Mouse (Mus musculus) intestine, postnatal 0 days (tissue): ENCODE measurements around the gene Tns2. TPM values are rescaled to one million over a fixed set of nuclear protein-coding genes. Genes with fewer than 3 reads are reported as not detected.

Experiments
- ATAC-seq: fragments of 200-750 bp; cut with Nextera tagmentation; 2 replicates; pipeline ENCODE4 v1.8.0; 2017; ENCODE audit warnings: mild to moderate bottlenecking, moderate TSS enrichment, moderate library complexity
- H3K27ac ChIP-seq: fragments of 300-500 bp; sonication (generic); 2 replicates; pipeline ENCODE4 v1.5.1; 2014; ENCODE audit warnings: mild to moderate bottlenecking, low read depth, low read length, moderate library complexity
- H3K27me3 ChIP-seq: fragments of 300-500 bp; sonication (generic); replicated peaks from 2 replicates; pipeline ENCODE4 v1.6.1; 2014; ENCODE audit warnings: low read length, mixed read lengths; ENCODE audit not compliant: control insufficient read depth, insufficient read depth
- H3K36me3 ChIP-seq: fragments of 300-500 bp; sonication (generic); 2 replicates; pipeline ENCODE4 v1.6.1; 2014; ENCODE audit warnings: mild to moderate bottlenecking, moderate library complexity; ENCODE audit not compliant: control insufficient read depth, insufficient read depth
- H3K4me1 ChIP-seq: fragments of 300-500 bp; sonication (generic); replicated peaks from 2 replicates; pipeline ENCODE4 v1.6.1; 2014; ENCODE audit warnings: antibody characterized with exemption, low read length, mixed read lengths; ENCODE audit not compliant: control insufficient read depth, insufficient read depth
- H3K4me2 ChIP-seq: fragments of 300-500 bp; sonication (generic); replicated peaks from 2 replicates; pipeline ENCODE4 v1.6.1; 2014; ENCODE audit warnings: low read depth, mild to moderate bottlenecking, moderate library complexity
- H3K4me3 ChIP-seq: fragments of 300-500 bp; sonication (generic); 2 replicates; pipeline ENCODE4 v1.5.1; 2014; ENCODE audit warnings: low read depth, low read length
- H3K9ac ChIP-seq: fragments of 300-500 bp; sonication (generic); 2 replicates; pipeline ENCODE4 v1.6.1; 2014; ENCODE audit warnings: mild to moderate bottlenecking, low read depth, low read length
- H3K9me3 ChIP-seq: fragments of 300-500 bp; sonication (generic); 2 replicates; pipeline ENCODE4 v1.6.1; 2016; ENCODE audit warnings: mixed run types; ENCODE audit not compliant: control insufficient read depth
- CTCF ChIP-seq: sonication (generic); IDR thresholded peaks from 2 replicates; pipeline ENCODE4 v1.5.1; 2016; ENCODE audit warnings: low read depth, mild to moderate bottlenecking, control low read depth, antibody characterized with exemption, moderate library complexity
- WGBS: fragments of 180-500 bp; shearing (Covaris S2); extraction: QIAGEN DNeasy Blood & Tissue Kit; methylation state at CpG from one replicate; pipeline ENCODE4 v1.1.7; 2014; 5-methylcytosine and 5-hydroxymethylcytosine counted together
- polyA plus RNA-seq: library from polyadenylated mRNA; unstranded; fragments of >200 nt; fragmentation: Nextera tagmentation; extraction: Ambion mirVana; gene quantifications from 2 replicates; pipeline ENCODE4 v1.2.1, GENCODE M21; 2015

Tns2 gene
- polyA plus RNA-seq, 1 experiment from 2014 or later, result 15.0 TPM

GRCm38 (mm10) chr15:102091063-102091679 lies 9.0 kb upstream of the Tns2 start:
- no peaks in the 10 kb centered on the region for H3K27me3 ChIP-seq
- WGBS, result 64% methylated on average over 12 of the region's 12 CpGs
- H3K27ac ChIP-seq, result peak overlapping the region; percentile 21; the same call in 1 of the 2 replicates
- H3K4me1 ChIP-seq, result no peaks in the 10 kb centered on the region
- TF ChIP-seq CTCF, result no peak
- no peak overlapping the region for H3K9ac ChIP-seq
- no peaks in the 10 kb centered on the region for H3K9me3 ChIP-seq
- H3K36me3 ChIP-seq, result peaks cover 99% of the 10 kb centered on the region
- ATAC-seq, result no peak
- no peak overlapping the region for H3K4me3 ChIP-seq
- H3K4me2 ChIP-seq, result no peak overlapping the region

GRCm38 (mm10) chr15:102091688-102092087 lies 8.5 kb upstream of the Tns2 start:
- peak overlapping the region; percentile 21; the same call in 1 of the 2 replicates for H3K27ac ChIP-seq
- WGBS, result 67% methylated on average over 1 of the region's 1 CpGs
- H3K4me2 ChIP-seq, result no peak overlapping the region
- no peak overlapping the region for H3K9ac ChIP-seq
- no peaks in the 10 kb centered on the region for H3K9me3 ChIP-seq
- no peak for ATAC-seq
- H3K4me1 ChIP-seq, result no peaks in the 10 kb centered on the region
- H3K36me3 ChIP-seq, result peaks cover 99% of the 10 kb centered on the region
- no peak overlapping the region for H3K4me3 ChIP-seq
- H3K27me3 ChIP-seq, result no peaks in the 10 kb centered on the region
- no peak for TF ChIP-seq CTCF

- Histone ChIP-seq H3K36me3 (peaks cover 96% of the 10 kb centered on the region), H3K4me1 (no peaks in the 10 kb centered on the region), H3K9me3 (no peaks in the 10 kb centered on the region), H3K9ac (no peak overlapping the region), H3K4me2 (no peak overlapping the region), H3K4me3 (no peak overlapping the region), H3K27me3 (no peaks in the 10 kb centered on the region), H3K27ac (0 out of 2 replicates have a peak overlapping the region, but pooled peaks have one; percentile 1)
- TF ChIP-seq CTCF, result no peak
- WGBS, result 78% methylated on average over 4 of the region's 4 CpGs
- ATAC-seq, result no peak
Observed at GRCm38 (mm10) chr15:102092222-102092621, 8.0 kb upstream of the Tns2 start.

GRCm38 (mm10) chr15:102094157-102094556 lies 6.1 kb upstream of the Tns2 start:
- Histone ChIP-seq H3K4me3 (no peak overlapping the region), H3K36me3 (peaks cover 88% of the 10 kb centered on the region), H3K9ac (no peak overlapping the region), H3K27ac (no peak overlapping the region; the same call in 1 of the 2 replicates), H3K4me2 (no peak overlapping the region), H3K27me3 (no peaks in the 10 kb centered on the region), H3K9me3 (no peaks in the 10 kb centered on the region), H3K4me1 (peaks cover 2% of the 10 kb centered on the region; the same call in 1 of the 2 replicates)
- peak; percentile 18; the same call in 1 of the 2 replicates for TF ChIP-seq CTCF
- 19% methylated on average over 2 of the region's 2 CpGs for WGBS
- no peak for ATAC-seq

- H3K36me3 ChIP-seq, result peaks cover 79% of the 10 kb centered on the region
- 77% methylated on average over 16 of the region's 16 CpGs for WGBS
- H3K27me3 ChIP-seq, result no peaks in the 10 kb centered on the region
- no peak overlapping the region for H3K27ac ChIP-seq
- no peak for TF ChIP-seq CTCF
- no peak overlapping the region for H3K9ac ChIP-seq
- no peak overlapping the region for H3K4me2 ChIP-seq
- no peaks in the 10 kb centered on the region for H3K9me3 ChIP-seq
- ATAC-seq, result no peak
- no peak overlapping the region for H3K4me3 ChIP-seq
- H3K4me1 ChIP-seq, result peaks cover 5% of the 10 kb centered on the region; the same call in 1 of the 2 replicates
Observed at GRCm38 (mm10) chr15:102094988-102095387, 5.2 kb upstream of the Tns2 start.

- Histone ChIP-seq H3K36me3 (peaks cover 56% of the 10 kb centered on the region), H3K27ac (no peak overlapping the region; the same call in 1 of the 2 replicates), H3K4me1 (peaks cover 21% of the 10 kb centered on the region), H3K9ac (no peak overlapping the region), H3K9me3 (no peaks in the 10 kb centered on the region), H3K27me3 (no peaks in the 10 kb centered on the region), H3K4me3 (no peak overlapping the region), H3K4me2 (no peak overlapping the region)
- ATAC-seq, result no peak
- 65% methylated on average over 8 of the region's 8 CpGs for WGBS
- no peak for TF ChIP-seq CTCF
Observed at GRCm38 (mm10) chr15:102097147-102097915, 2.9 kb upstream of the Tns2 start.
